In the genomic region with DNA sequence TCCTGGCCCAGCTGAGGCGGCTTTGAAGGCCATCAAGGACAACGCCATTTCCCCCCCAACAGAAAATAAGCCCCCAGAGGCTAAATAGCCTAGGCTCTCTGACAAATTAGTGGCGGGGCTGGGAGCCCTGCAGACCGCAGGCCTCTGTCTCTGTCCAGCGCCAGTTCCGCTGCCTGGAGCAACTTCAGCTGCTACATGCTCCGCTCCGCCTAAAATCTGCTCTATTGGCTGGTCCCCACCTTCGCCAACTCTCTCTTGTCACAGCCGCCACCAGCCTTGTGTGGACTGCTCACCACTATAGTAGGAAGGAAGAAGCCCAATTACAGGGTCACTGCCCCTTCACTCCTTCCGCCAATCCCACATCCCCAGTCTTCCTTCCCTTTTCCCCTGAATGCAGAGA, we compare ENCODE assay signal across 9 mouse cellular contexts. TPM values are rescaled to one million over a fixed set of nuclear protein-coding genes. Genes with fewer than 3 reads are reported as not detected.
A peak's percentile ranks its signal among the peaks of the same experiment; 100 is the strongest.
DNase-seq lines count a peak whose midpoint lies in the region; ATAC-seq lines count a peak whose summit lies in the region.
"Had no signal": no experiment of that assay in that cellular context is flagged by ENCODE, and none has a peak within 500 bp of the region (broad histone marks: within the 10 kb centered on the region; RNA-seq: fewer than 3 reads in every experiment).

No protein-coding gene starts in this region.

- no peaks in the 10 kb centered on the region for H3K27me3 ChIP-seq in forebrain, embryonic 16.5 days (replicated peaks; ENCODE audit: control insufficient read depth, insufficient read depth, low read length)
- H3K27me3 ChIP-seq in liver, embryonic 11.5 days (replicated peaks; ENCODE audit: control insufficient read depth, insufficient read depth, low read length) = no peaks in the 10 kb centered on the region
- no peaks in the 10 kb centered on the region for H3K27me3 ChIP-seq in stomach, embryonic 15.5 days (replicated peaks)

- H3K9me3 ChIP-seq in forebrain, embryonic 16.5 days (ENCODE audit: control insufficient read depth, low read length) = no peaks in the 10 kb centered on the region
- H3K9me3 ChIP-seq in liver, embryonic 11.5 days (ENCODE audit: control insufficient read depth, low read length) = no peaks in the 10 kb centered on the region
- H3K9me3 ChIP-seq in stomach, embryonic 15.5 days = no peaks in the 10 kb centered on the region

- peak overlapping the region; percentile 75 for H3K4me3 ChIP-seq in forebrain, embryonic 16.5 days (replicated peaks; ENCODE audit: low read length)
- H3K4me3 ChIP-seq in liver, embryonic 11.5 days (ENCODE audit: low read depth, low read length) = peak overlapping the region; percentile 85
- H3K4me3 ChIP-seq in stomach, embryonic 15.5 days (replicated peaks) = peak overlapping the region; percentile 80

- 29% methylated on average over 11 of the region's 11 CpGs for WGBS in forebrain, embryonic 16.5 days
- WGBS in liver, embryonic 11.5 days = 33% methylated on average over 11 of the region's 11 CpGs
- 32% methylated on average over 11 of the region's 11 CpGs for WGBS in stomach, embryonic 15.5 days

- H3K4me2 ChIP-seq in forebrain, embryonic 16.5 days (ENCODE audit: low read length) = peak overlapping the region; percentile 83
- H3K4me2 ChIP-seq in liver, embryonic 11.5 days = peak overlapping the region; percentile 96
- H3K4me2 ChIP-seq in stomach, embryonic 15.5 days = peak overlapping the region; percentile 94

- H3K4me1 ChIP-seq in forebrain, embryonic 16.5 days (replicated peaks; ENCODE audit: control insufficient read depth, insufficient read depth, low read length) = peaks cover 70% of the 10 kb centered on the region
- H3K4me1 ChIP-seq in liver, embryonic 11.5 days (replicated peaks; ENCODE audit: control insufficient read depth, insufficient read depth, low read length) = peaks cover 74% of the 10 kb centered on the region
- H3K4me1 ChIP-seq in stomach, embryonic 15.5 days = peaks cover 65% of the 10 kb centered on the region

- peak overlapping the region; percentile 88 for H3K9ac ChIP-seq in forebrain, embryonic 16.5 days (replicated peaks; ENCODE audit: low read depth, low read length)
- peak overlapping the region; percentile 11 for H3K9ac ChIP-seq in liver, embryonic 11.5 days (ENCODE audit: low read depth, low read length)
- no peak overlapping the region for H3K9ac ChIP-seq in stomach, embryonic 15.5 days

- no peak overlapping the region for H3K27ac ChIP-seq in forebrain, embryonic 16.5 days (ENCODE audit: low read length)
- no peak overlapping the region; the same call in 1 of the 2 replicates for H3K27ac ChIP-seq in liver, embryonic 11.5 days (ENCODE audit: low read depth, low read length)
- no peak overlapping the region for H3K27ac ChIP-seq in stomach, embryonic 15.5 days

- H3K36me3 ChIP-seq in forebrain, embryonic 16.5 days (ENCODE audit: control insufficient read depth, insufficient read depth) = 0 out of 2 replicates have a peak, but pooled peaks cover 2% of the 10 kb centered on the region
- H3K36me3 ChIP-seq in liver, embryonic 11.5 days (ENCODE audit: control insufficient read depth, insufficient read depth, low read length) = peaks cover 3% of the 10 kb centered on the region
- no peaks in the 10 kb centered on the region for H3K36me3 ChIP-seq in stomach, embryonic 15.5 days

- no peak for ATAC-seq in forebrain, embryonic 16.5 days
- no peak for ATAC-seq in liver, embryonic 11.5 days (replicated peaks; ENCODE audit: low FRiP score)
- ATAC-seq in stomach, embryonic 15.5 days (ENCODE audit: insufficient read depth, low FRiP score, low read depth) = no peak
- ATAC-seq in erythroid progenitor cell, adult 5-6 weeks (replicated peaks; ENCODE audit: low FRiP score, poor library complexity, severe bottlenecking) = no peak

- DNase-seq in right cerebral cortex, postnatal 10 days (ENCODE audit: low spot score in 2 of 2) = peak; percentile 33 to 46
- no peak for DNase-seq in right cerebral cortex, adult 18-20 months
- no peak for DNase-seq in liver, embryonic 11.5 days (ENCODE audit: low spot score)
- DNase-seq in right cerebral cortex, postnatal 14 days = no peak
- DNase-seq in c-Kit-positive CD71-positive TER-119-positive erythroid progenitor cells, embryonic 14.5 days (ENCODE audit: low spot score) = no peak
- DNase-seq: adrenal gland, postnatal 14 days had no signal

RNA-seq across cellular contexts. Expression of a gene that starts 5.2 kb away (rescaled TPM):
- polyA plus RNA-seq in forebrain, embryonic 16.5 days (2015; fragmentation: Nextera tagmentation; extraction: Ambion mirVana) = 60.9 and 64.3 TPM in 2 replicates
- polyA plus RNA-seq in liver, embryonic 11.5 days (2014; fragmentation: Nextera tagmentation; extraction: Ambion mirVana) = 22.0 and 22.8 TPM in 2 replicates
- 39.6 and 40.0 TPM in 2 replicates for polyA plus RNA-seq in stomach, embryonic 15.5 days (2015; fragmentation: Nextera tagmentation; extraction: Ambion mirVana)
- 33.5 and 46.5 TPM in 2 replicates for total RNA-seq in erythroid progenitor cell, adult 5-6 weeks (2015; ENCODE audit: low replicate concordance)
- total RNA-seq in erythroid progenitor cell, adult 5-6 weeks (2017; ENCODE audit: low replicate concordance) = 28.2 and 32.9 TPM in 2 replicates

RNA-seq across cellular contexts. Expression of a gene that starts 53.1 kb away (rescaled TPM):
- 73.1 and 77.2 TPM in 2 replicates for polyA plus RNA-seq in forebrain, embryonic 16.5 days (2015; fragmentation: Nextera tagmentation; extraction: Ambion mirVana)
- polyA plus RNA-seq in liver, embryonic 11.5 days (2014; fragmentation: Nextera tagmentation; extraction: Ambion mirVana) = 43.4 and 44.7 TPM in 2 replicates
- 74.3 and 76.2 TPM in 2 replicates for polyA plus RNA-seq in stomach, embryonic 15.5 days (2015; fragmentation: Nextera tagmentation; extraction: Ambion mirVana)
- 26.0 and 58.4 TPM in 2 replicates for total RNA-seq in erythroid progenitor cell, adult 5-6 weeks (2015; ENCODE audit: low replicate concordance)
- 25.1 and 27.7 TPM in 2 replicates for total RNA-seq in erythroid progenitor cell, adult 5-6 weeks (2017; ENCODE audit: low replicate concordance)

Comparison
In these comparisons a context has a peak if more than half of its experiments do, and no peak if none do; other contexts are left out.
1. DNase-seq: peak in right cerebral cortex, postnatal 10 days (2 of 2); none in right cerebral cortex, adult 18-20 months (single experiment), liver, embryonic 11.5 days (single experiment), right cerebral cortex, postnatal 14 days (single experiment) and c-Kit-positive CD71-positive TER-119-positive erythroid progenitor cells, embryonic 14.5 days (single experiment).
2. Peak in every context shown above with its lines, with median percentiles within 50 percentile points of each other: H3K4me2 ChIP-seq and H3K4me3 ChIP-seq.